Mouse (Mus musculus): ENCODE results near the gene Opcml.
A peak's percentile ranks its signal among the peaks of the same experiment; 100 is the strongest.

Gene Opcml

GRCm38 (mm10) chr9:28605561-28605960 lies 815.0 kb downstream of the Opcml start:
- Histone ChIP-seq H3K4me1 (replicated peaks; ENCODE audit: low read depth, low read length) (no peaks in the 10 kb centered on the region), H3K9me3 (ENCODE audit: low read length) (no peaks in the 10 kb centered on the region), H3K36me3 (ENCODE audit: insufficient read depth, low read length) (no peaks in the 10 kb centered on the region), H3K4me3 (replicated peaks; ENCODE audit: low read length) (no peak overlapping the region), H3K27me3 (ENCODE audit: insufficient read depth, low read length) (no peaks in the 10 kb centered on the region)
- TF ChIP-seq POU5F1 (IDR thresholded peaks at IDR 0.05; ENCODE audit: borderline replicate concordance, low read length) (no peak), NANOG (IDR thresholded peaks at IDR 0.05; ENCODE audit: borderline replicate concordance, low read length) (no peak), CTCF (conservative IDR thresholded peaks at IDR 0.05; ENCODE audit: low read length) (no peak)

GRCm38 (mm10) chr9:28613683-28614620 lies 823.4 kb downstream of the Opcml start:
- Histone ChIP-seq H3K4me3 (replicated peaks; ENCODE audit: low read length) (no peak overlapping the region), H3K27me3 (ENCODE audit: insufficient read depth, low read length) (no peaks in the 10 kb centered on the region), H3K4me1 (replicated peaks; ENCODE audit: low read depth, low read length) (peaks cover 38% of the 10 kb centered on the region), H3K9me3 (ENCODE audit: low read length) (no peaks in the 10 kb centered on the region), H3K36me3 (ENCODE audit: insufficient read depth, low read length) (no peaks in the 10 kb centered on the region)
- peak; percentile 65; the same call in 1 of the 2 replicates for TF ChIP-seq NANOG (IDR thresholded peaks at IDR 0.05; ENCODE audit: borderline replicate concordance, low read length)
- TF ChIP-seq CTCF (conservative IDR thresholded peaks at IDR 0.05; ENCODE audit: low read length), result no peak
- no peak for TF ChIP-seq POU5F1 (IDR thresholded peaks at IDR 0.05; ENCODE audit: borderline replicate concordance, low read length)

- Histone ChIP-seq H3K36me3 (ENCODE audit: insufficient read depth, low read length) (no peaks in the 10 kb centered on the region), H3K9me3 (ENCODE audit: low read length) (no peaks in the 10 kb centered on the region), H3K4me1 (replicated peaks; ENCODE audit: low read depth, low read length) (peaks cover 38% of the 10 kb centered on the region), H3K27me3 (ENCODE audit: insufficient read depth, low read length) (no peaks in the 10 kb centered on the region), H3K4me3 (replicated peaks; ENCODE audit: low read length) (no peak overlapping the region)
- TF ChIP-seq NANOG (IDR thresholded peaks at IDR 0.05; ENCODE audit: borderline replicate concordance, low read length) (no peak), POU5F1 (IDR thresholded peaks at IDR 0.05; ENCODE audit: borderline replicate concordance, low read length) (0 out of 2 replicates have a peak, but pooled peaks have one; percentile 36), CTCF (conservative IDR thresholded peaks at IDR 0.05; ENCODE audit: low read length) (no peak)
Observed at GRCm38 (mm10) chr9:28615447-28615846, 824.9 kb downstream of the Opcml start.

- H3K27me3 ChIP-seq (ENCODE audit: insufficient read depth, low read length), result no peaks in the 10 kb centered on the region
- H3K4me3 ChIP-seq (replicated peaks; ENCODE audit: low read length), result no peak overlapping the region
- H3K9me3 ChIP-seq (ENCODE audit: low read length), result no peaks in the 10 kb centered on the region
- H3K36me3 ChIP-seq (ENCODE audit: insufficient read depth, low read length), result no peaks in the 10 kb centered on the region
- TF ChIP-seq NANOG (IDR thresholded peaks at IDR 0.05; ENCODE audit: borderline replicate concordance, low read length) (no peak), CTCF (conservative IDR thresholded peaks at IDR 0.05; ENCODE audit: low read length) (no peak), POU5F1 (IDR thresholded peaks at IDR 0.05; ENCODE audit: borderline replicate concordance, low read length) (no peak)
- peaks cover 35% of the 10 kb centered on the region for H3K4me1 ChIP-seq (replicated peaks; ENCODE audit: low read depth, low read length)
Observed at GRCm38 (mm10) chr9:28617666-28618065, 827.1 kb downstream of the Opcml start.

GRCm38 (mm10) chr9:28618186-28618892 lies 827.8 kb downstream of the Opcml start:
- no peaks in the 10 kb centered on the region for H3K36me3 ChIP-seq (ENCODE audit: insufficient read depth, low read length)
- no peak for TF ChIP-seq NANOG (IDR thresholded peaks at IDR 0.05; ENCODE audit: borderline replicate concordance, low read length)
- TF ChIP-seq POU5F1 (IDR thresholded peaks at IDR 0.05; ENCODE audit: borderline replicate concordance, low read length), result no peak
- TF ChIP-seq CTCF (conservative IDR thresholded peaks at IDR 0.05; ENCODE audit: low read length), result no peak

GRCm38 (mm10) chr9:28621939-28622338 lies 831.4 kb downstream of the Opcml start:
- no peaks in the 10 kb centered on the region for H3K27me3 ChIP-seq (ENCODE audit: insufficient read depth, low read length)
- no peaks in the 10 kb centered on the region for H3K36me3 ChIP-seq (ENCODE audit: insufficient read depth, low read length)
- no peaks in the 10 kb centered on the region for H3K4me1 ChIP-seq (replicated peaks; ENCODE audit: low read depth, low read length)
- no peaks in the 10 kb centered on the region for H3K9me3 ChIP-seq (ENCODE audit: low read length)
- H3K4me3 ChIP-seq (replicated peaks; ENCODE audit: low read length), result no peak overlapping the region
- TF ChIP-seq POU5F1 (IDR thresholded peaks at IDR 0.05; ENCODE audit: borderline replicate concordance, low read length), result no peak

More at GRCm38 (mm10) chr9:28618186-28618892, 827.8 kb downstream of the Opcml start:
- Histone ChIP-seq H3K4me3 (replicated peaks; ENCODE audit: low read length) (no peak overlapping the region), H3K27me3 (ENCODE audit: insufficient read depth, low read length) (no peaks in the 10 kb centered on the region), H3K4me1 (replicated peaks; ENCODE audit: low read depth, low read length) (peaks cover 29% of the 10 kb centered on the region), H3K9me3 (ENCODE audit: low read length) (no peaks in the 10 kb centered on the region)

GRCm38 (mm10) chr9:28624870-28625269 lies 834.3 kb downstream of the Opcml start:
- TF ChIP-seq POU5F1 (IDR thresholded peaks at IDR 0.05; ENCODE audit: borderline replicate concordance, low read length) (no peak), NANOG (IDR thresholded peaks at IDR 0.05; ENCODE audit: borderline replicate concordance, low read length) (no peak), CTCF (conservative IDR thresholded peaks at IDR 0.05; ENCODE audit: low read length) (no peak)
- no peaks in the 10 kb centered on the region for H3K27me3 ChIP-seq (ENCODE audit: insufficient read depth, low read length)
- H3K9me3 ChIP-seq (ENCODE audit: low read length), result no peaks in the 10 kb centered on the region
- H3K4me3 ChIP-seq (replicated peaks; ENCODE audit: low read length), result no peak overlapping the region
- H3K4me1 ChIP-seq (replicated peaks; ENCODE audit: low read depth, low read length), result no peaks in the 10 kb centered on the region
- no peaks in the 10 kb centered on the region for H3K36me3 ChIP-seq (ENCODE audit: insufficient read depth, low read length)

- Histone ChIP-seq H3K36me3 (ENCODE audit: insufficient read depth, low read length) (no peaks in the 10 kb centered on the region), H3K4me3 (replicated peaks; ENCODE audit: low read length) (no peak overlapping the region), H3K27me3 (ENCODE audit: insufficient read depth, low read length) (no peaks in the 10 kb centered on the region), H3K9me3 (ENCODE audit: low read length) (no peaks in the 10 kb centered on the region), H3K4me1 (replicated peaks; ENCODE audit: low read depth, low read length) (no peaks in the 10 kb centered on the region)
- TF ChIP-seq CTCF (conservative IDR thresholded peaks at IDR 0.05; ENCODE audit: low read length), result no peak
- TF ChIP-seq POU5F1 (IDR thresholded peaks at IDR 0.05; ENCODE audit: borderline replicate concordance, low read length), result no peak
- TF ChIP-seq NANOG (IDR thresholded peaks at IDR 0.05; ENCODE audit: borderline replicate concordance, low read length), result no peak
Observed at GRCm38 (mm10) chr9:28642766-28643165, 852.2 kb downstream of the Opcml start.
